Mouse (Mus musculus): ENCODE measurements around the gene Krt18.
"Not testable (repeated sequence)": the region's sequence is repeated elsewhere in the genome, so short reads cannot be mapped to it uniquely, and the experiment has no call there.

The Krt18 gene

GRCm38 (mm10) chr15:102028040-102028439 is at the start of gene Krt18:
TSS of gene Krt18 (plus strand) at chr15:102028180.
- peak; percentile 74 for DNase-seq (ENCODE audit: low read depth, low spot score)

- no peak for DNase-seq (ENCODE audit: low read depth, low spot score)
Observed at GRCm38 (mm10) chr15:101980849-101981248, 47.1 kb upstream of the Krt18 start.

DNA sequence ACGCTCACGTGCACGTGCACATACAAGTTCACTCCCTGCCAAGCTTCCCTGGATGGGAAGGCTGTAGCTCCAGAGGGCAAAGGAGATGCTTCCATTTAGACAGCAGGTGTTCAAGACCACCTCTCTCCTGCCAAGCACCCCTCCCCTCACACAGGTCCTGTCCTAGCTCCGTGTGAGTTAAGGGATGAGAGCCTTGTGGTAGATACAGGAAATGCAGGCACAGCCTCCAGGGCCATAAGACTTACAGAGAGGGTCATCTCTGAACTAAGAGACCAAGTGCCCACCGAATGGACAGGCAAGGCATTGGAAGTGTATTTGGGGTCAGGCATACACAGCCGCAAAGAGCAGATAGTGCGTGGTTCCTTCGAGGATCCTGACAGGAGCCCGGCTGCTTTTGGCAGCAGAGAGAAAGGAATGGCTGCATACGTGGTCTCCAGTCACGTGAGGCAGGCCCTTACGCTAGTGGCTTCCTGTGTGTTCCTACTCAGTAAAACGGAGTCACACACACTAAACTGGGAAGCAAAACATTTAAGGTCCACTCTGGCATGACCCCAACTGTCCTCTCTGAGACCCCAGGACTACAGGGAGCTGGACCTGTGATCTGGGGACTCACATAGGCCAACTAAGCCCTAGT is 44.5 kb upstream of the Krt18 start:
- peak; percentile 70 for DNase-seq (ENCODE audit: low read depth, low spot score)

- DNase-seq (ENCODE audit: low read depth, low spot score): peak; percentile 99
Observed at GRCm38 (mm10) chr15:101983949-101984601, 43.9 kb upstream of the Krt18 start.

GRCm38 (mm10) chr15:101984746-101985145 is 43.2 kb upstream of the Krt18 start:
- DNase-seq (ENCODE audit: low read depth, low spot score): no peak

DNA sequence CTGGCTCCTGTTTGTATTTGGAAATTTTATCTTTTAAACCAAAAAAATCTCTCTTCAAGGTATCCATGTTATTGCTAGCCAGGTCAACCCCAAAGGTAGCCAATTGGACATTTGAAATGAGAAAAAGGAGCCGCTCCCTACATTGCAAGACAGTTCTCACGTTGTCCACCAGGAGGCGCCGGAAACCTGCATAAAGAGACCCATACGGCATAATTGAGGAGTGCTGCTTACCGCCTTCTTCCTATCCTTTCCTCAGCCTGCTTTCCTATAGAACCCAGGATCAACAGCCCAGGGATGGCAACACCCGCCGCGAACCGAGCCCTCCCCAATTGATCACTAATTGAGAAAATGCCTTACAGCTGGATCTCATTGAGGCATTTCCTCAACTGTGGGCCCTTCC is 39.9 kb upstream of the Krt18 start:
- DNase-seq (ENCODE audit: low read depth, low spot score): peak; percentile 85

DNA sequence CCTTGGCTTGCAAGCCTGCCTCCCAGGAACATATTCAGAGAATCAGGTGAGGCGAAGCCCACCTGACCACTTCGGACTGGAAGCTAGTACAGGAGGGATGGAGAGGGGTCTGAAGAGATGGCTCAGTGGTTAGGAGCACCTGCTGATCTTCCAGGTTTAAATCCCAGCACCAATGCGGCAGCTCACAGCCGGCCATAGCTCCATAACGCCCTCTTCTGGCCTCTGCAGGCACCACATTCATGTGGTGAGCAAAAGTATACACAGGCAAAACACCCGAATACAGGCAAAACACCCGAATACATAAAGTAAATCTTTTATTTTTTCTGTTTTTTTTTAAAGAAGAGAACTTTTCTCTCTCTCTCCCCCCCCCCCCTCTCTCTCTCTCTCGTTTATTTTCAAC is 39.3 kb upstream of the Krt18 start:
- DNase-seq (ENCODE audit: low read depth, low spot score): peak; percentile 46

GRCm38 (mm10) chr15:101990946-101991345 is 37.0 kb upstream of the Krt18 start:
- DNase-seq (ENCODE audit: low read depth, low spot score): no peak

GRCm38 (mm10) chr15:101994365-101994764 is 33.6 kb upstream of the Krt18 start:
- no peak for DNase-seq (ENCODE audit: low read depth, low spot score)

- DNase-seq (ENCODE audit: low read depth, low spot score): no peak
Observed at GRCm38 (mm10) chr15:101995484-101996236, 32.3 kb upstream of the Krt18 start.

- not testable (repeated sequence) for DNase-seq (ENCODE audit: low read depth, low spot score)
Observed at GRCm38 (mm10) chr15:101996450-101997078, 31.4 kb upstream of the Krt18 start.

GRCm38 (mm10) chr15:101999156-101999555 is 28.8 kb upstream of the Krt18 start:
- no peak for DNase-seq (ENCODE audit: low read depth, low spot score)

- DNase-seq (ENCODE audit: low read depth, low spot score): peak; percentile 76
Observed at GRCm38 (mm10) chr15:101999676-102000335, 28.2 kb upstream of the Krt18 start.

- peak; percentile 78 for DNase-seq (ENCODE audit: low read depth, low spot score)
Observed at GRCm38 (mm10) chr15:102002646-102003488, 25.1 kb upstream of the Krt18 start.

- DNase-seq (ENCODE audit: low read depth, low spot score): no peak
Observed at GRCm38 (mm10) chr15:102003516-102003915, 24.5 kb upstream of the Krt18 start.

DNA sequence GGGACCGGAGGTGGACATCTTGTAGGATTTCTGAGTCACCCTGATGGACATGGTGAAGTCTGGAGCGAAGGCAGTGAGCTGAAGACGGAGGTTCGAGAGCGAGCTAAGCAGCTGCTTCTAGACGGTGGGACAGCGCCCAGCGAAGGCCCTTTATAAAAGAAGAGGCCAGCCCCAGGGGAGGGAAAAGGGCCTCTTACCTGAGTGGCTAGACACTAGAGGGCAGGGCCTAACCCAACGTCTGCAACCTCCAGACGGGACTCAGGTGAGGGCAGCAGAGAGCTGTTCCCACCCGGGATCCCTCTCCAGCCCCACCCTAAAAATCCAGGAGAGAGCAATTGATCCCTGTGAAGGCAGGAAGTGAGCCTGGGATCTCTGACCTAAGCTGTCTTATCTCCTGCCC is 23.8 kb upstream of the Krt18 start, which contains the start of gene Krt8:
Gene Krt8, minus strand, starts transcription at position 294 of the 400 bp plus-strand sequence.
- DNase-seq (ENCODE audit: low read depth, low spot score): no peak

- DNase-seq (ENCODE audit: low read depth, low spot score): no peak
Observed at GRCm38 (mm10) chr15:102005290-102005689, 22.7 kb upstream of the Krt18 start.

GRCm38 (mm10) chr15:102006317-102006716 is 21.7 kb upstream of the Krt18 start:
- no peak for DNase-seq (ENCODE audit: low read depth, low spot score)

- no peak for DNase-seq (ENCODE audit: low read depth, low spot score)
Observed at GRCm38 (mm10) chr15:102007097-102008069, 20.6 kb upstream of the Krt18 start.

Data from R1 (cell line).